Mouse (Mus musculus) liver, adult 2 months (tissue): ENCODE measurements around the gene Macrod1.

Source experiments
- CTCF ChIP-seq: fragments of 200-500 bp; IDR thresholded peaks from 2 replicates; pipeline ENCODE4 v1.5.1; 2011; ENCODE audit warnings: low read depth, low read length, control low read depth
- POLR2A ChIP-seq: fragments of 200-500 bp; IDR thresholded peaks from 2 replicates; pipeline ENCODE4 v1.6.1; 2011; ENCODE audit warnings: low read length, control low read depth; ENCODE audit not compliant: insufficient read depth; ENCODE audit errors: extremely low read depth

- no peak for TF ChIP-seq CTCF
- no peak for TF ChIP-seq POLR2A
Observed at GRCm38 (mm10) chr19:7113574-7113973, 57.0 kb downstream of the Macrod1 start.
